7 mouse cellular contexts compared by ENCODE assay signal in the genomic region with DNA sequence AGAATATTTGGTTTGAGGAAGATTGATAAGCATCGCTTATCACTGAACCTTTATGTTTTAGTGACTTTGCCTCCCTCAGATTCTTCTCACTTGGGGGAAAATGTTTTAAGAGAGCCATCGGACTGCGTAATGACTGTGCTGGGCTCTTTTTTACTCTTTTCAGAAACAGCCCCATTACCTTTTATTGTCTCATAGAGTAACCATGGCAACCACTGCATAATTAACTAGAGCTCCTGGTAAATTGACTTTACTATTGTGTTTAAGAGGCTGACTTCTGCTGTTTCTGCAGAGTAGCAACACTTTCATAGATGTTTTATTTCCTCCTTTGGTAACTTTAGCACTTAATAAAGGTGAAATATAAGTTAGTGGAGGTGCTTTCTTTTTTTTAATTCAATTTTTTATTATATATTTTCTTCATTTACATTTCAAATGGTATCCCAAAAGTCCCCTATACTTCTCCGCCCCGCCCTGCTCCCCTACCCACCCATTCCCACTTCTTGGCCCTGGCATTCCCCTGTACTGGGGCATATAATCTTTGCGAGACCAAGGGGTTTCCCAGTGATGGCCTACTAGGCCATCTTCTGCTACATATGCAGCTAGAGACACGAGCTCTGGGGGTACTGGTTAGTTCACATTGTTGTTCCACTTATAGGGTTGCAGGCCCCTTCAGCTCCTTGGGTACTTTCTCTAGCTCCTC.
DNase-seq lines count a peak whose midpoint lies in the region; ATAC-seq and TF ChIP-seq lines count a peak whose summit lies in the region.
"Not testable (repeated sequence)": the region's sequence is repeated elsewhere in the genome, so short reads cannot be mapped to it uniquely, and the experiment has no call there.

No protein-coding gene starts in this region.

- H3K9me3 ChIP-seq in forebrain, embryonic 12.5 days; forebrain, embryonic 16.5 days (ENCODE audit: control insufficient read depth, low read length); hindbrain, embryonic 13.5 days; hindbrain, postnatal 0 days (ENCODE audit: low read length); midbrain, embryonic 14.5 days (ENCODE audit: control insufficient read depth, low read length); neural tube, embryonic 12.5 days: not testable (repeated sequence)

- H3K36me3 ChIP-seq in forebrain, embryonic 12.5 days (replicated peaks): peaks cover 32% of the 10 kb centered on the region
- H3K36me3 ChIP-seq in forebrain, embryonic 16.5 days (ENCODE audit: control insufficient read depth, insufficient read depth): peaks cover 14% of the 10 kb centered on the region
- peaks cover 32% of the 10 kb centered on the region for H3K36me3 ChIP-seq in hindbrain, embryonic 13.5 days
- H3K36me3 ChIP-seq in hindbrain, postnatal 0 days (ENCODE audit: insufficient read depth, low read length): not testable (repeated sequence)
- H3K36me3 ChIP-seq in midbrain, embryonic 14.5 days (ENCODE audit: control insufficient read depth, insufficient read depth, low read length): peaks cover 21% of the 10 kb centered on the region
- peaks cover 23% of the 10 kb centered on the region for H3K36me3 ChIP-seq in neural tube, embryonic 12.5 days

- not testable (repeated sequence) for H3K9ac ChIP-seq in forebrain, embryonic 12.5 days; forebrain, embryonic 16.5 days (replicated peaks; ENCODE audit: low read depth, low read length); hindbrain, embryonic 13.5 days; hindbrain, postnatal 0 days (replicated peaks; ENCODE audit: low read length); midbrain, embryonic 14.5 days (replicated peaks; ENCODE audit: low read length); neural tube, embryonic 12.5 days

- peak; percentile 6 for DNase-seq in embryo, embryonic 10 days (ENCODE audit: low spot score)
- DNase-seq in hindbrain, postnatal 0 days (ENCODE audit: low spot score): peak; percentile 51
- DNase-seq in midbrain, embryonic 14.5 days: peak; percentile 41

- not testable (repeated sequence) for H3K4me2 ChIP-seq in forebrain, embryonic 12.5 days; forebrain, embryonic 16.5 days (ENCODE audit: low read length); hindbrain, embryonic 13.5 days; hindbrain, postnatal 0 days (ENCODE audit: low read depth, low read length); midbrain, embryonic 14.5 days (ENCODE audit: low read length); neural tube, embryonic 12.5 days (replicated peaks)

- ATAC-seq in forebrain, embryonic 12.5 days (ENCODE audit: low FRiP score): peak; percentile 39; the same call in 1 of the 2 replicates
- ATAC-seq in forebrain, embryonic 16.5 days: peak; percentile 79
- peak; percentile 74 for ATAC-seq in hindbrain, embryonic 13.5 days (ENCODE audit: low FRiP score)
- ATAC-seq in hindbrain, postnatal 0 days; midbrain, embryonic 14.5 days (ENCODE audit: low FRiP score, low TSS enrichment): not testable (repeated sequence)
- peak; percentile 76; the same call in 1 of the 2 replicates for ATAC-seq in neural tube, embryonic 12.5 days (ENCODE audit: low FRiP score, low read depth)

- H3K27me3 ChIP-seq in forebrain, embryonic 12.5 days; forebrain, embryonic 16.5 days (replicated peaks; ENCODE audit: control insufficient read depth, insufficient read depth, low read length); hindbrain, embryonic 13.5 days; hindbrain, postnatal 0 days (ENCODE audit: insufficient read depth, low read length); midbrain, embryonic 14.5 days (ENCODE audit: control insufficient read depth, insufficient read depth, low read length); neural tube, embryonic 12.5 days (replicated peaks): not testable (repeated sequence)

- 56% methylated on average over 7 of the region's 7 CpGs for WGBS in forebrain, embryonic 12.5 days
- WGBS in forebrain, embryonic 16.5 days: 53% methylated on average over 7 of the region's 7 CpGs
- WGBS in hindbrain, embryonic 13.5 days: 60% methylated on average over 7 of the region's 7 CpGs
- 53% methylated on average over 7 of the region's 7 CpGs for WGBS in hindbrain, postnatal 0 days
- WGBS in midbrain, embryonic 14.5 days: 72% methylated on average over 7 of the region's 7 CpGs
- 54% methylated on average over 7 of the region's 7 CpGs for WGBS in neural tube, embryonic 12.5 days

- not testable (repeated sequence) for H3K27ac ChIP-seq in forebrain, embryonic 12.5 days; forebrain, embryonic 16.5 days (ENCODE audit: low read length); hindbrain, embryonic 13.5 days; hindbrain, postnatal 0 days; midbrain, embryonic 14.5 days (replicated peaks; ENCODE audit: low read depth, low read length); neural tube, embryonic 12.5 days

- not testable (repeated sequence) for H3K4me3 ChIP-seq in forebrain, embryonic 12.5 days (replicated peaks); forebrain, embryonic 16.5 days (replicated peaks; ENCODE audit: low read length); hindbrain, embryonic 13.5 days; hindbrain, postnatal 0 days (ENCODE audit: low read length); midbrain, embryonic 14.5 days (replicated peaks; ENCODE audit: low read depth, low read length); neural tube, embryonic 12.5 days

- H3K4me1 ChIP-seq in forebrain, embryonic 12.5 days; forebrain, embryonic 16.5 days (replicated peaks; ENCODE audit: control insufficient read depth, insufficient read depth, low read length); hindbrain, embryonic 13.5 days (replicated peaks); hindbrain, postnatal 0 days (ENCODE audit: insufficient read depth, low read length); midbrain, embryonic 14.5 days (ENCODE audit: control insufficient read depth, insufficient read depth, low read length); neural tube, embryonic 12.5 days: not testable (repeated sequence)

- not testable (repeated sequence) for TF ChIP-seq CTCF in hindbrain, postnatal 0 days (IDR thresholded peaks at IDR 0.05; ENCODE audit: low read depth)
